Mouse (Mus musculus) midbrain, embryonic 15.5 days (tissue): ENCODE measurements around the gene Rab21. TPM values are rescaled to one million over a fixed set of nuclear protein-coding genes. Genes with fewer than 3 reads are reported as not detected.

Source experiments
- ATAC-seq: fragments of 200-750 bp; cut with Nextera tagmentation; replicated peaks from 2 replicates; pipeline ENCODE4 v1.8.0; 2017; ENCODE audit warnings: moderate TSS enrichment
- H3K27ac ChIP-seq: fragments of 300-500 bp; sonication (generic); 2 replicates; pipeline ENCODE4 v1.5.1; 2015; ENCODE audit warnings: mild to moderate bottlenecking, inconsistent platforms
- H3K27me3 ChIP-seq: fragments of 300-500 bp; sonication (generic); replicated peaks from 2 replicates; pipeline ENCODE4 v1.6.1; 2015; ENCODE audit warnings: inconsistent platforms
- H3K36me3 ChIP-seq: fragments of 300-500 bp; sonication (generic); replicated peaks from 2 replicates; pipeline ENCODE4 v1.6.1; 2015; ENCODE audit warnings: inconsistent platforms
- H3K4me1 ChIP-seq: fragments of 300-500 bp; sonication (generic); 2 replicates; pipeline ENCODE4 v1.6.1; 2015; ENCODE audit warnings: inconsistent platforms
- H3K4me2 ChIP-seq: fragments of 300-500 bp; sonication (generic); 2 replicates; pipeline ENCODE4 v1.6.1; 2015; ENCODE audit warnings: inconsistent platforms, mild to moderate bottlenecking, moderate library complexity
- H3K4me3 ChIP-seq: fragments of 300-500 bp; sonication (generic); 2 replicates; pipeline ENCODE4 v1.5.1; 2015; ENCODE audit warnings: mild to moderate bottlenecking, inconsistent platforms
- H3K9ac ChIP-seq: fragments of 300-500 bp; sonication (generic); 2 replicates; pipeline ENCODE4 v1.6.1; 2015; ENCODE audit warnings: mild to moderate bottlenecking, inconsistent platforms
- H3K9me3 ChIP-seq: fragments of 300-500 bp; sonication (generic); 2 replicates; pipeline ENCODE4 v1.6.1; 2016; ENCODE audit warnings: inconsistent platforms
- WGBS: fragments of 180-500 bp; shearing (Covaris S2); methylation state at CpG from one replicate; pipeline ENCODE4 v1.1.7; 2015; ENCODE audit warnings: mixed read lengths; 5-methylcytosine and 5-hydroxymethylcytosine counted together
- polyA plus RNA-seq: library from polyadenylated mRNA; unstranded; fragments of >200 nt; fragmentation: Nextera tagmentation; extraction: Ambion mirVana; gene quantifications from 2 replicates; pipeline ENCODE4 v1.2.1, GENCODE M21; 2015

Rab21 gene
- polyA plus RNA-seq, 1 experiment from 2014 or later: 8.7 TPM

DNA sequence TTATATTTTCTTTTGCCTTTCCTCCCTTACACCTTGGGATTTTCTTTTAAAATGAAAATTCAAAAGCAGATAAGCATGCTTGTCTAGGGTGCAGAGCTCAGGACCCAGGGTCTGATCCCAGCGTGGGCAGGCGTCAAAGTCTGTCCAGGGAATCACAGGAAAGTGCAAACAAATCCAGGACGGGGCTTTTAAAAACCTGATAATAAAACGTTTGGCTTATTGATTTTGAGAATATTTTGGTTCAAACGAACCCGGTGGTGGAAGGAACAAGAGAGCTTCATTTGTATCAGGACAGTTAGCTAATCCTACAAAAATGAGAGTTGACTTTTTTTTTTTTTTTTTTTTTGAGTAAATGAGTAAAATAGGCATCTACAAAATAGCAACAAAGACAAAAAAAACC lies 32.7 kb upstream of the Rab21 start:
- no peaks in the 10 kb centered on the region for H3K27me3 ChIP-seq
- WGBS: 90% methylated on average over 6 of the region's 6 CpGs
- no peaks in the 10 kb centered on the region for H3K9me3 ChIP-seq
- ATAC-seq: no peak
- H3K4me2 ChIP-seq: no peak overlapping the region
- no peak overlapping the region for H3K27ac ChIP-seq
- H3K4me3 ChIP-seq: no peak overlapping the region
- H3K9ac ChIP-seq: no peak overlapping the region
- no peaks in the 10 kb centered on the region for H3K4me1 ChIP-seq
- peaks cover 12% of the 10 kb centered on the region for H3K36me3 ChIP-seq

DNA sequence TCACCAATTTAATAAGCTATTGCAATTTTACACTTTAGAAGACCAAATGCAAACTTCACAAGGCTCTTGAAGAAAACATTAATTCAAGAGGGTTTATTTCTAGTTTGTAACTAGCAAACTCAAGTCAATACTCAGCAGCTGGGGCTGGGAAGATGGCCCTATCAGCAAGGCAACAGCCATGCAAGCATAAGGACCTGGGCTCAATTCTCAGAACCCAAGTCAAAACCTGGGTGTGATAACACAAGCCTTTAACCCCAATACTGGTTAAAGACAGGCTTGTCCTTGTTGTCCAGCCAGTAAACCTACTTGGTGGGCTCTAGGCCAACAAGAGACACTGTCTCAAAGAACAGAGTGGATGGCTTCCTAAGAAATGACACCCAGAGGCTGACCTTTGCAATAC lies 31.1 kb upstream of the Rab21 start:
- no peaks in the 10 kb centered on the region for H3K9me3 ChIP-seq
- peaks cover 22% of the 10 kb centered on the region for H3K36me3 ChIP-seq
- H3K9ac ChIP-seq: no peak overlapping the region
- H3K27ac ChIP-seq: no peak overlapping the region
- no peak overlapping the region for H3K4me2 ChIP-seq
- no peak overlapping the region for H3K4me3 ChIP-seq
- H3K4me1 ChIP-seq: no peaks in the 10 kb centered on the region
- H3K27me3 ChIP-seq: no peaks in the 10 kb centered on the region
- no peak for ATAC-seq

DNA sequence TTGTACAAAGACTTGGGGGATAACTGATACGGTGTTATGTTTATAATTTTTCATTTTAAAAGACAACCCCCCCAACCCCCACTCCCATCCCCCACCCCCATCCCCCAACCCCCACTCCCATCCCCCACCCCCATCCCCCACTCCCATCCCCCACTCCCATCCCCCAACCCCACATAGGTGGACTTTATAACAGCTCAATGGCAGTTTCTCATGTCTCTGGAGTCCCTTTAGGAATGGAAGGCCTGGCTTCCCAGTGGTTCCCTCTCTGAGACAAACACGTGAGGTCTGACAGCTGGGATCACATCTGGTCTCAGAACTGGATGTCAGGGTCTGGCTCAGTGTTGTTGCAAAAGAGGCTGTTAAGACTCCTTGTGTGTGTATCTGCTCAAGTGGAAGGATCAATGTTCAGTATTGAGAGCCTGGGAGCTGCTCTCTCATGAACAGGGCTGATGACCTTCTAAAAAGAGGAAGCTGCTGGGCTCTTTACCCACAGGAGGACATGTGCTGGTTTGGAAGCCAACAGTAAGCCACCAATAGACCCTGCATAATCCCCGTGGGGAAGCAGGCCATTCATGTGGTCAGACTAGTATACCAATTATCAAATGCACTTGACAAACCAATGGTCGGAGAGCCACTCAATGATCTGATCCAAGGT lies 27.5 kb upstream of the Rab21 start:
- H3K4me2 ChIP-seq: no peak overlapping the region
- H3K9ac ChIP-seq: no peak overlapping the region
- H3K36me3 ChIP-seq: peaks cover 31% of the 10 kb centered on the region
- no peak overlapping the region for H3K27ac ChIP-seq
- H3K4me3 ChIP-seq: no peak overlapping the region
- no peaks in the 10 kb centered on the region for H3K9me3 ChIP-seq
- 86% methylated on average over 4 of the region's 4 CpGs for WGBS
- no peaks in the 10 kb centered on the region for H3K4me1 ChIP-seq
- no peaks in the 10 kb centered on the region for H3K27me3 ChIP-seq
- ATAC-seq: no peak

DNA sequence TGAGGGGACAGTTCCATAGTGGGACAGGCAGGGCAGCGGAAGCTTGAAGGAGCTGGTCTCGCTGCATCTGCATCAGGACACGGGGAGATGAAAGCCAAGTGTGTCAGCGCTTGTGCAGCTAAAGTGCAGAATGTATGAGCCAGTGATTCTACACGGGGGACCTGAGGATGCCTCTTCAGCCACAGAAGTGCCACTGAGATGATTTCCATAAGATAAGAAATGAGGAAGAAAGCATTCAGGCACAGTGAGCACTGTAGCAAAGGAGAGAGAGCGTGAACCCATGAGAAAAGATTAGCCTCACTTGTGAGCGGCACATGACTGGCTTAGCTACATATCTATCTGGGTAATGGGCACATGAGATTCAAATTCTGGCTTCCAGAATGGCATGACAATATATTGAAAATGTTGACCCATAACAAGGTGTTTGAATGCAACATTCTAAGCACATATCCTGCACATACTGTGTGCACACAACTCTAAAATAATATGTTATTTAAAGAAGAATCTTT lies 24.5 kb upstream of the Rab21 start:
- Histone ChIP-seq H3K4me3 (no peak overlapping the region), H3K27ac (no peak overlapping the region), H3K9ac (no peak overlapping the region), H3K4me2 (no peak overlapping the region), H3K9me3 (no peaks in the 10 kb centered on the region), H3K27me3 (no peaks in the 10 kb centered on the region), H3K36me3 (peaks cover 22% of the 10 kb centered on the region), H3K4me1 (no peaks in the 10 kb centered on the region)
- WGBS: 90% methylated on average over 7 of the region's 7 CpGs
- no peak for ATAC-seq

DNA sequence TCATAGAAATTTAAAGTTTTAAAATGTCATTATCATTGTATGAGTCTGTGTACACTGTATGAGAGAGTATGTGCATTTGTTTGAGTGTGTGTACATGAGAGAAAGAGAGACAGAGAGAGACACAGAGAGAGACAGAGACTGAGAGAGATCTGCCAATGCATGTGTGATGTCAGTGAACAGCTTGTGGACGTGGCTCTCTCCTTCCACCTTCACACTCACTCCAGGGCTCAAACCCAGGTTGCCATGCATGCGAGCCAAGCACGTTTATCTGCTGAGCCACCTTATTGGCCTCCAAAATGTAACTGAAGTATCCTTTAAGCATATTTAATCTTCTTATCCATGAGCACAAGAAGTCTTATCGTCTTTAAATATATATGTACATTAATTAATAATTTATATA lies 21.5 kb upstream of the Rab21 start:
- H3K9me3 ChIP-seq: no peaks in the 10 kb centered on the region
- peaks cover 11% of the 10 kb centered on the region for H3K36me3 ChIP-seq
- no peak for ATAC-seq
- no peak overlapping the region for H3K4me3 ChIP-seq
- no peaks in the 10 kb centered on the region for H3K4me1 ChIP-seq
- no peak overlapping the region for H3K27ac ChIP-seq
- 81% methylated on average over 4 of the region's 4 CpGs for WGBS
- no peak overlapping the region for H3K9ac ChIP-seq
- no peak overlapping the region for H3K4me2 ChIP-seq
- H3K27me3 ChIP-seq: no peaks in the 10 kb centered on the region

DNA sequence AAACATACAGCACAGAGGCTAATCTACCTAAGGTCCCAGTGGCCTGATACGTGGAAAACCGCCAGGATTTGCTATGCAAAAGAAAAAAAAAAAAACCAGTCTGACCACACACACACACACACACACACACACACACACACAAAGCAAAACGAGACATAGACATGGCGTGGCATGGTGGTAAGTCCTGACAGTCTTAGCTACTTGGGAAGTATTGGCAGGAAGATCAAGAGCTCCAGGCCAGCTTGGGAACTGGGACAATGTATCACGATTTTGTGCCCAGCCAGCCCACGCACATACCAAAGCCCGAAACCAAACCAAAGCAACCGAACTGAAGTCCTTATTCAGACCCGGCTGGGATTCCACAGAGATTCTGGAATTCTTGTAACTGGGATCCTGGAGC lies 18.1 kb upstream of the Rab21 start:
- WGBS: 86% methylated on average over 9 of the region's 9 CpGs
- no peak overlapping the region for H3K4me3 ChIP-seq
- no peaks in the 10 kb centered on the region for H3K4me1 ChIP-seq

GRCm38 (mm10) chr10:115332997-115333396 lies 17.6 kb upstream of the Rab21 start:
- H3K27ac ChIP-seq: no peak overlapping the region
- H3K4me1 ChIP-seq: no peaks in the 10 kb centered on the region
- H3K4me3 ChIP-seq: no peak overlapping the region
- H3K36me3 ChIP-seq: no peaks in the 10 kb centered on the region
- no peak overlapping the region for H3K9ac ChIP-seq
- H3K27me3 ChIP-seq: no peaks in the 10 kb centered on the region
- ATAC-seq: no peak
- no peaks in the 10 kb centered on the region for H3K9me3 ChIP-seq
- H3K4me2 ChIP-seq: no peak overlapping the region
- 87% methylated on average over 4 of the region's 4 CpGs for WGBS

More for the DNA sequence above, 18.1 kb upstream of the Rab21 start:
- ATAC-seq: no peak
- Histone ChIP-seq H3K27ac (no peak overlapping the region), H3K9me3 (no peaks in the 10 kb centered on the region), H3K27me3 (no peaks in the 10 kb centered on the region), H3K36me3 (no peaks in the 10 kb centered on the region; the same call in 1 of the 2 replicates), H3K4me2 (no peak overlapping the region), H3K9ac (no peak overlapping the region)

DNA sequence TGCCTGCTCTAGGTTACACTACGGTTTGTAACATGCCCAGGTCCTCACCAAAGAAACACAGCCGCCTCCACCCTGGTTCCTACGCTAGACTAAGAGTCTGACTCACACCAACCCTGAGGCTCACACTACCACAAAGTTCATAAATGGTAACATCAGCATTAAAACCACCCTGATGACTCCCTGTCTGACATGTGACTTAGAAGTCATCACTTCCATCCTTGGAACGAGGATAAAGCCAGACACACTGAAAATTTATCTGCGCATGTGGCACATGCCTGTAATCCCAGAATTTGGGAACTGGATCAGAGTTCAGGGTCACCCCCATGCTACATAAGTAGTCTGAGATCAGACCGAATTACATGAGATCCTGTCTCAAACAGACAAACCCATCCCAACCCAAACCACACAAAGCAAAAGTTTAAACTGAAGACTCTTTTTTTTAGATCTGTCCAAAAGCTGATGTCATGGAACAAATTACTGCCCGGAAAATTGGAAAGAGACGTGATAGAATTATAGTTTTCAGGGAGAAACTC lies 17.1 kb upstream of the Rab21 start:
- Histone ChIP-seq H3K4me2 (no peak overlapping the region), H3K4me3 (no peak overlapping the region), H3K27ac (no peak overlapping the region), H3K36me3 (no peaks in the 10 kb centered on the region), H3K4me1 (no peaks in the 10 kb centered on the region), H3K27me3 (no peaks in the 10 kb centered on the region), H3K9me3 (no peaks in the 10 kb centered on the region), H3K9ac (no peak overlapping the region)
- 88% methylated on average over 8 of the region's 8 CpGs for WGBS
- no peak for ATAC-seq

GRCm38 (mm10) chr10:115329010-115329530 lies 13.7 kb upstream of the Rab21 start:
- WGBS: 76% methylated on average over 3 of the region's 3 CpGs

DNA sequence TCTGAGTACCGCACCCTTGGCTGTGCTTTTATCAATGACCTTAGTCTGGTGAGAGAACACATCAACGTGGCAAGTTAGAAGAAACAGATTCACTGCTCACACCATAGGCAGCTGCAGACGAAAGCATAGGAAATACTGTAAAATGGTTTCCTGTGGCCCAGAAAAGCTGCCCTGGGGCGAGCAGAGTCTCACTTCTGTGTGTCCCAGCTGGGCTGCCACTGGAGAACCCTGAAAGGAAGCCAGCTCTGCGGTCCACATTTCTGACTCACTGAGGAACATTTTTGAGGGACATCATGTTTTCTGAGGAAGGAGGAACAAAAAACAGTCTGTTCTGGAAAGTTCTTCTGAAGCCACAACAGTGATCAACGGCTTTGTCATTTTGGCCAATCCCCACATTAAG lies 13.1 kb upstream of the Rab21 start:
- H3K27me3 ChIP-seq: no peaks in the 10 kb centered on the region
- no peak for ATAC-seq
- 83% methylated on average over 6 of the region's 6 CpGs for WGBS
- H3K36me3 ChIP-seq: no peaks in the 10 kb centered on the region
- no peak overlapping the region for H3K4me3 ChIP-seq
- H3K27ac ChIP-seq: no peak overlapping the region
- no peaks in the 10 kb centered on the region for H3K4me1 ChIP-seq
- no peak overlapping the region for H3K4me2 ChIP-seq
- H3K9me3 ChIP-seq: no peaks in the 10 kb centered on the region
- H3K9ac ChIP-seq: no peak overlapping the region

More at GRCm38 (mm10) chr10:115329010-115329530, 13.7 kb upstream of the Rab21 start:
- Histone ChIP-seq H3K27ac (no peak overlapping the region), H3K9me3 (no peaks in the 10 kb centered on the region), H3K36me3 (no peaks in the 10 kb centered on the region), H3K4me3 (no peak overlapping the region), H3K4me2 (no peak overlapping the region), H3K27me3 (no peaks in the 10 kb centered on the region), H3K9ac (no peak overlapping the region), H3K4me1 (no peaks in the 10 kb centered on the region)
- no peak for ATAC-seq

DNA sequence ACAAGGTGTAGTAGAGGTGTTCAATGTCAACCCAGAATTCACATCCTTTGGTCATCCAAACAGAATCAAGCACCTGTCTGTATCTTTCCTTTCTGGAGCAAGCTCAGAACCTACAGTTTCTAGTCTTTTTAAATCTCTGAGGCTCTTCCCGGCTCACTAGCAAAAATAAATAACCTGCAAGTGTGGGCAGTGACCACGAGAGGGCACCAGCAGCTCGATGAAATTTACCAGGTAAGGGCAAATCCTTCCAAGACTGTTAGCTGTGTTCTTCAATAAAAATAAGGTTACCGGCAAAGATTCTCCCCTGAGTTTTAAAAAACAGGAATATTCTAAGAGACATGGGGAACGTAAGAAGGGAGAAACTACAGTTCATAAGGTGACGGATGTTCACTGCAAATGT lies 7.9 kb upstream of the Rab21 start:
- Histone ChIP-seq H3K27ac (no peak overlapping the region), H3K4me3 (no peak overlapping the region), H3K9me3 (no peaks in the 10 kb centered on the region), H3K4me1 (no peaks in the 10 kb centered on the region), H3K9ac (no peak overlapping the region), H3K27me3 (no peaks in the 10 kb centered on the region), H3K4me2 (no peak overlapping the region), H3K36me3 (no peaks in the 10 kb centered on the region)
- 9% methylated on average over 6 of the region's 6 CpGs for WGBS
- 0 out of 2 replicates have a peak, but pooled peaks have one; percentile 20 for ATAC-seq

- Histone ChIP-seq H3K4me3 (no peak overlapping the region), H3K27me3 (no peaks in the 10 kb centered on the region), H3K9ac (no peak overlapping the region), H3K4me2 (no peak overlapping the region), H3K4me1 (peaks cover 1% of the 10 kb centered on the region), H3K9me3 (no peaks in the 10 kb centered on the region), H3K36me3 (no peaks in the 10 kb centered on the region), H3K27ac (no peak overlapping the region)
- ATAC-seq: no peak
- 65% methylated on average over 5 of the region's 5 CpGs for WGBS
Observed at GRCm38 (mm10) chr10:115321317-115322035, 6.1 kb upstream of the Rab21 start.
